Mouse (Mus musculus) forebrain, embryonic 13.5 days (tissue): Measurements from ENCODE around the gene Tceal7. TPM values are rescaled to one million over a fixed set of nuclear protein-coding genes. Genes with fewer than 3 reads are reported as not detected.
A peak's percentile ranks its signal among the peaks of the same experiment; 100 is the strongest.
"Not testable (repeated sequence)": the region's sequence is repeated elsewhere in the genome, so short reads cannot be mapped to it uniquely, and the experiment has no call there.

Source experiments
- ATAC-seq: fragments of 200-750 bp; cut with Nextera tagmentation; 2 replicates; pipeline ENCODE4 v1.8.0; 2017
- H3K27ac ChIP-seq: fragments of 300-500 bp; sonication (generic); 2 replicates; pipeline ENCODE4 v1.5.1; 2015; ENCODE audit warnings: inconsistent platforms, mild to moderate bottlenecking, moderate library complexity
- H3K27me3 ChIP-seq: fragments of 300-500 bp; sonication (generic); 2 replicates; pipeline ENCODE4 v1.6.1; 2015; ENCODE audit warnings: mild to moderate bottlenecking, inconsistent platforms
- H3K36me3 ChIP-seq: fragments of 300-500 bp; sonication (generic); 2 replicates; pipeline ENCODE4 v1.6.1; 2015; ENCODE audit warnings: mild to moderate bottlenecking, inconsistent platforms; ENCODE audit not compliant: poor library complexity, severe bottlenecking
- H3K4me1 ChIP-seq: fragments of 300-500 bp; sonication (generic); 2 replicates; pipeline ENCODE4 v1.6.1; 2015; ENCODE audit warnings: inconsistent platforms
- H3K4me2 ChIP-seq: fragments of 300-500 bp; sonication (generic); 2 replicates; pipeline ENCODE4 v1.6.1; 2015; ENCODE audit warnings: inconsistent platforms, mild to moderate bottlenecking, moderate library complexity
- H3K4me3 ChIP-seq: fragments of 300-500 bp; sonication (generic); 2 replicates; pipeline ENCODE4 v1.5.1; 2015; ENCODE audit warnings: mild to moderate bottlenecking, inconsistent platforms
- H3K9ac ChIP-seq: fragments of 300-500 bp; sonication (generic); 2 replicates; pipeline ENCODE4 v1.6.1; 2015; ENCODE audit warnings: mild to moderate bottlenecking, inconsistent platforms
- H3K9me3 ChIP-seq: fragments of 300-500 bp; sonication (generic); replicated peaks from 2 replicates; pipeline ENCODE4 v1.6.1; 2016; ENCODE audit warnings: inconsistent platforms
- WGBS: fragments of 180-500 bp; shearing (Covaris S2); methylation state at CpG from one replicate; pipeline ENCODE4 v1.1.7; 2015; 5-methylcytosine and 5-hydroxymethylcytosine counted together
- polyA plus RNA-seq: library from polyadenylated mRNA; unstranded; fragments of >200 nt; fragmentation: Nextera tagmentation; extraction: Ambion mirVana; gene quantifications from 2 replicates; pipeline ENCODE4 v1.2.1, GENCODE M21; 2015

The Tceal7 gene
- 1.3 and 1.5 TPM in 2 replicates for polyA plus RNA-seq

DNA sequence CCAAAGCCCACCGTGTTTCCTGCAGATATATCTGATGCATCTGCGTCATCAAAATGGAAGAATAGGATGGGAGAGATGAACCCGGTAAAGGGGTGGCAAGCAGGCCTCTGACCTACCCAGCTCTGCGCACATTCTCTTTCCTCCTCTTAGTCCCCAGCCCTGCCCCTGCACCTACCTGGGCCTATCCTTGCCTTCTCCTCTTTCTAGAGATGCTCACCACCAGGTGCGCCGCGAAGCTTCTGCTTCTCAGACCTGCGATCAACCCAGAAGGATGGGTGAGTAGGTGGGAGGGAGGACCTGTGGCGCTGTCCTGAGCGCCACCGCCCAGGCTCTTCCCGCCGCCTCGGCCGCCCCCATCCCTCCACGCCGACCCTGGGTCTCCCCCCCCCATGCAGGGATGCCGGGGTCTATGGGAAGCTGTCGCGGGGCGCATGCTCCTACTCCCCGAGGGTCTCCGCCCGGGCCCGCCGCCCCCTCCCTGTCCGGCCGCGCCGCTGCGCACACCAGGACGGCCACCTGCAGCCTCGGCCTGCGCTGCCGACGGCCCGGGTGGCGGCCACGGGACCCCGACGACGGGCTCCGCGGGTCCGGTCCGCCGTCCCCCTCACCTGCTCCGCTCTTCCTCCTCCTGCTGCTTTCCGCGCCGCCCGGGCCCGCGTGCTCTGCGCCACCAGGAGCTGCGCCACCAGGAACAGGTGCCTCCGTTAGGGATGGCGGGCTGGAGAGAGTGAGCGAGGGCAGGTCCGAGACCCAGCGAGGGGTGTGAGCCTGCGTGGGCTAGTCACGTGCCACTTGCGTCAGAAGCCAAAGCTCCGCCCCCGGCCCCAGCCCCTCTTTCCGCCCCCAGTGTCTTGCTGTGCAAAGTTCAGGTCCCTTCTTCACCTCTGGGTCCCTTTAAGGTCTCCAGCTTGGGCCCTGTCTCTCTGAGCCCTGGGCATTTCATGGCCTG lies at the start of gene Tceal7, which contains the start of gene Bex1:
Tceal7 (plus strand) TSS at position 51 of the 949 bp plus-strand sequence.
Bex1 (minus strand) TSS at position 785 of the 949 bp plus-strand sequence.
- WGBS, result 18% methylated on average over 10 of the region's 67 CpGs
- Histone ChIP-seq H3K9ac (peak within 1 kb of the TSS; percentile 60), H3K4me3 (peak within 1 kb of the TSS; percentile 43), H3K4me2 (peak within 1 kb of the TSS; percentile 57)
- H3K4me1 ChIP-seq, H3K9me3 ChIP-seq, H3K27me3 ChIP-seq, H3K36me3 ChIP-seq, H3K27ac ChIP-seq: not testable (repeated sequence)
- ATAC-seq, result peak; percentile 96

- H3K4me1 ChIP-seq, result peaks cover 3% of the 10 kb centered on the region; the same call in 1 of the 2 replicates
- H3K27ac ChIP-seq, result no peak overlapping the region
- H3K27me3 ChIP-seq, result peaks cover 3% of the 10 kb centered on the region; the same call in 1 of the 2 replicates
- H3K9ac ChIP-seq, result no peak overlapping the region
- H3K36me3 ChIP-seq, result no peaks in the 10 kb centered on the region
- WGBS, result 70% methylated on average over 10 of the region's 10 CpGs
- no peak for ATAC-seq
- H3K4me2 ChIP-seq, result peak overlapping the region; percentile 59
- peak overlapping the region; percentile 53 for H3K4me3 ChIP-seq
- no peaks in the 10 kb centered on the region for H3K9me3 ChIP-seq
Observed at GRCm38 (mm10) chrX:136170625-136171024, 44.0 kb upstream of the Tceal7 start.

GRCm38 (mm10) chrX:136171189-136172117 lies 43.1 kb upstream of the Tceal7 start:
- peak overlapping the region; percentile 76 for H3K27ac ChIP-seq
- H3K36me3 ChIP-seq, result no peaks in the 10 kb centered on the region
- ATAC-seq, result peak; percentile 70
- peak overlapping the region; percentile 66 for H3K9ac ChIP-seq
- H3K4me2 ChIP-seq, result peak overlapping the region; percentile 59
- WGBS, result 24% methylated on average over 24 of the region's 24 CpGs
- H3K9me3 ChIP-seq, result no peaks in the 10 kb centered on the region
- peak overlapping the region; percentile 53 for H3K4me3 ChIP-seq
- peaks cover 3% of the 10 kb centered on the region; the same call in 1 of the 2 replicates for H3K4me1 ChIP-seq
- H3K27me3 ChIP-seq, result peaks cover 3% of the 10 kb centered on the region; the same call in 1 of the 2 replicates

- peaks cover 3% of the 10 kb centered on the region; the same call in 1 of the 2 replicates for H3K27me3 ChIP-seq
- H3K4me2 ChIP-seq, result peak within 1 kb of the TSS; percentile 59
- H3K9ac ChIP-seq, result peak within 1 kb of the TSS; percentile 66
- peaks cover 3% of the 10 kb centered on the region; the same call in 1 of the 2 replicates for H3K4me1 ChIP-seq
- H3K36me3 ChIP-seq, result no peaks in the 10 kb centered on the region
- no peaks in the 10 kb centered on the region for H3K9me3 ChIP-seq
- H3K27ac ChIP-seq, result peak within 1 kb of the TSS; percentile 76
- peak; percentile 99 for ATAC-seq
- H3K4me3 ChIP-seq, result peak within 1 kb of the TSS; percentile 53
- WGBS, result 17% methylated on average over 10 of the region's 10 CpGs
Observed at GRCm38 (mm10) chrX:136172118-136172551, 42.4 kb upstream of the Tceal7 start, which contains the start of gene Tceal8. Gene Tceal8 (minus strand): TSS chrX:136172342.

GRCm38 (mm10) chrX:136172786-136173185 lies 41.8 kb upstream of the Tceal7 start:
- no peaks in the 10 kb centered on the region for H3K9me3 ChIP-seq

DNA sequence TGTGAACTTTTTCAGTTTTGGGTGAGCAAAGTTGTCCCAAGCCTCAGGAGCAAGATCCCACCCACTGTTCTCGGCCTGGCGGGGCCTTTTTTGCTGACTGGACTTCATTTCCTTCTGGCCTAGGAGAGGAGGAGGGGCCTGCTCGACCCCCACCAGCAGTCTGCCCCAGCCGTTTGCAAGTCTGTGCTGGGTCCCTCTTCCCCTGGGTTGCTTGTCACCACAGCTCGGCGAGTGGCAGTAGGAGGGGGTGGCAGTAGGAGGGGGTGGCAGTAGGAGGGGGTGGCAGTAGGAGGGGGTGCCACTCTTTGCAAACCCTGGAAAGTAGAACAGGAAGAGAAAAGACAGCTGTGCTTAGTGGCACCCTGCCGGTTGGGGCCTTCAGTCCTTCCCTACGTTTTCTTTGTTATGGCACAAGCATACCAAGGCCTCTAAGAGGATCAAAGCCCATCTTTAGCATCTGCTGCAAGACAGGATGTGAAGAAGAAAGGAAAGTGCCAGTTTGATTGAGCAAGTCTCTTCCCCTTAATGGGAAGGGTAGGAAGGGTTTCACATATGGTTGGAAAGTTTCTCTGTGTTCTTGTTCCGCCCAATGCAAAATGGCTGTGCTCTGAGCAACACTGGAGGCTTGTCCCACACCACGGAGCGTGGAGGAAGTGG lies 33.6 kb upstream of the Tceal7 start:
- WGBS, result 25% methylated on average over 11 of the region's 11 CpGs
- H3K4me2 ChIP-seq, result no peak overlapping the region
- H3K36me3 ChIP-seq, result no peaks in the 10 kb centered on the region
- no peak for ATAC-seq
- no peak overlapping the region for H3K9ac ChIP-seq
- H3K27ac ChIP-seq, result no peak overlapping the region
- H3K9me3 ChIP-seq, result no peaks in the 10 kb centered on the region
- no peaks in the 10 kb centered on the region for H3K27me3 ChIP-seq
- H3K4me1 ChIP-seq, result no peaks in the 10 kb centered on the region
- no peak overlapping the region for H3K4me3 ChIP-seq

More at GRCm38 (mm10) chrX:136172786-136173185, 41.8 kb upstream of the Tceal7 start:
- peak overlapping the region; percentile 53 for H3K4me3 ChIP-seq
- H3K27ac ChIP-seq, result no peak overlapping the region
- peaks cover 3% of the 10 kb centered on the region; the same call in 1 of the 2 replicates for H3K4me1 ChIP-seq
- 17% methylated on average over 10 of the region's 10 CpGs for WGBS
- H3K9ac ChIP-seq, result 0 out of 2 replicates have a peak overlapping the region, but pooled peaks have one; percentile 26
- H3K36me3 ChIP-seq, result no peaks in the 10 kb centered on the region
- peaks cover 3% of the 10 kb centered on the region; the same call in 1 of the 2 replicates for H3K27me3 ChIP-seq
- H3K4me2 ChIP-seq, result peak overlapping the region; percentile 59
- ATAC-seq, result no peak

GRCm38 (mm10) chrX:136183107-136183506 lies 31.5 kb upstream of the Tceal7 start:
- ATAC-seq, result no peak
- Histone ChIP-seq H3K9me3 (no peaks in the 10 kb centered on the region), H3K4me3 (no peak overlapping the region), H3K27me3 (no peaks in the 10 kb centered on the region), H3K4me2 (no peak overlapping the region), H3K9ac (no peak overlapping the region), H3K4me1 (no peaks in the 10 kb centered on the region), H3K27ac (no peak overlapping the region), H3K36me3 (no peaks in the 10 kb centered on the region)
- 86% methylated on average over 1 of the region's 1 CpGs for WGBS

DNA sequence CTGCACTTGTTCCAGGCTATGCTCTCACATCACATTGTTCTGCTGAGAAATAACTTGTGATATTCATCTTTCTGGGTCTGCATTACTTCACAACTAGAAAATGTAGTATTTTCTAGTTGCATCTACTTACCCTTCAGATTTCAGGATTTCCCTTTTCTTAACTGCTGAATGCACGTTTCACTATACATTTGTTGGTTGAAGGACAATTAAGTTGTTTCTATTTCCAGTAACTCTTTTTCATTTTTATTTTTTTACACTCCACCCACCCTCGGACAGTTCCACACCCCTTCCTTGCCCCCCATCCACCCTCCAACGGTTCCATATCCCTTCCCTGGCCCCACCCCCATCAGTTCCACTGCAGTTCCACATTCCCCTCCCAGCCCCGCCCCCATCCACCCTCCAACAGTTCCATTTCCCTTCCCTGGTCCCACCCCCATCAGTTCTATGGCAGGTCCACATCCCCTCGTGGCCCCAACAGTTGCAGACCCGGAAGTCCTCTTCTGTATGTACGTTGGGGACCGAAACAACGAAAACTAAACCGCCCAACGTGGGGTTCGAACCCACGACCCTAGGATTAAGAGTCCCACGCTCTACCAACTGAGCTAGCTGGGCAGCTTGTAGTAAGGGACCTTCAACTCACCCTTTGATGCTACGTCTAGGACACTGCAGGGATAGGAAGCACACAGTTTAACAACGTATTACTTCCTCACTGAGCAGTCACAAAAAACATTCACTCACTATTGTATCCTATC lies 19.2 kb upstream of the Tceal7 start:
- Histone ChIP-seq H3K4me3 (no peak overlapping the region), H3K36me3 (no peaks in the 10 kb centered on the region), H3K9ac (no peak overlapping the region), H3K4me1 (no peaks in the 10 kb centered on the region), H3K9me3 (no peaks in the 10 kb centered on the region), H3K4me2 (no peak overlapping the region), H3K27ac (no peak overlapping the region), H3K27me3 (no peaks in the 10 kb centered on the region; the same call in 1 of the 2 replicates)
- 83% methylated on average over 16 of the region's 16 CpGs for WGBS
- no peak for ATAC-seq

GRCm38 (mm10) chrX:136196873-136197272 lies 17.7 kb upstream of the Tceal7 start:
- no peak overlapping the region for H3K4me2 ChIP-seq
- 28% methylated on average over 1 of the region's 1 CpGs for WGBS
- ATAC-seq, result no peak
- no peak overlapping the region for H3K27ac ChIP-seq
- H3K27me3 ChIP-seq, result no peaks in the 10 kb centered on the region; the same call in 1 of the 2 replicates
- no peaks in the 10 kb centered on the region for H3K9me3 ChIP-seq
- no peaks in the 10 kb centered on the region for H3K36me3 ChIP-seq
- H3K9ac ChIP-seq, result no peak overlapping the region
- H3K4me3 ChIP-seq, result no peak overlapping the region
- H3K4me1 ChIP-seq, result no peaks in the 10 kb centered on the region

DNA sequence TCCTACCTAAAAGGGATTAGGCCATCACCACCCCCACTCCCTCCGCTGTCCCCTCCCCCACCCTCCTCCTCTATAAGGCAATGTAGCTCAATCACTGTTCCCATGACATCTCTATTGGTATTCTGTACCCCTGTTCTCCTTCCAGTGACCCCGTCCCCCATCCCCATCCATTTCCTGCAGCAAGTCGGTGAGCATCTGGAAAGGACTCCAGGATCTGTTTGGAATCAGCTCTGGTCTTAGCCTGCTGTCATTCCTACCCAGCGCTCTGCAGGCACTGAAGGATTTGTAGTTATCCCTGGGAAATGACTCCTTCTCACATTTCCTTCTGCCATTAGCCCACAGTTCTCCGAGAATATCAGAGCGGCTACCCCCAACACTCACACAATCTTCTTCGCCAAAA lies 11.3 kb upstream of the Tceal7 start:
- Histone ChIP-seq H3K9ac (peak overlapping the region; percentile 58), H3K27ac (no peak overlapping the region)
- WGBS, result 17% methylated on average over 7 of the region's 7 CpGs

More for the DNA sequence above, 11.3 kb upstream of the Tceal7 start:
- H3K4me3 ChIP-seq, result peak overlapping the region; percentile 41
- H3K36me3 ChIP-seq, result no peaks in the 10 kb centered on the region
- peak overlapping the region; percentile 58 for H3K4me2 ChIP-seq
- H3K9me3 ChIP-seq, result no peaks in the 10 kb centered on the region
- H3K27me3 ChIP-seq, result peaks cover 2% of the 10 kb centered on the region; the same call in 1 of the 2 replicates
- H3K4me1 ChIP-seq, result no peaks in the 10 kb centered on the region
- no peak; the same call in 1 of the 2 replicates for ATAC-seq
